Mouse (Mus musculus) CH12.LX (cell line): ENCODE measurements around the gene Ldb2. TPM values are rescaled to one million over a fixed set of nuclear protein-coding genes. Genes with fewer than 3 reads are reported as not detected.

Source experiments
- DNase-seq: peaks from one replicate; pipeline ENCODE4 v3.0.0-alpha.2; 2013; ENCODE audit errors: extremely low read depth
- H3K27ac ChIP-seq: 2 replicates; pipeline ENCODE4 v1.5.1; 2012; ENCODE audit warnings: low read depth, mild to moderate bottlenecking, control low read depth, moderate library complexity; ENCODE audit not compliant: insufficient read depth
- H3K27me3 ChIP-seq: replicated peaks from 2 replicates; pipeline ENCODE3; 2012; ENCODE audit warnings: inconsistent platforms
- H3K36me3 ChIP-seq, 2 experiments: replicated peaks in 1 of 2; 2 replicates each; pipeline versions ENCODE3 to v1.6.1; 2012; ENCODE audit warnings: inconsistent platforms in 1 of 2, low read length in 1 of 2, mild to moderate bottlenecking in 1 of 2, mixed read lengths in 1 of 2, moderate library complexity in 1 of 2; ENCODE audit not compliant: control insufficient read depth in 1 of 2, insufficient read depth in 1 of 2
- H3K4me1 ChIP-seq, 2 experiments: 2 replicates each; pipeline ENCODE4 v1.6.1; 2012; ENCODE audit warnings: inconsistent platforms in 1 of 2, moderate library complexity in 1 of 2; ENCODE audit not compliant: insufficient read depth in 2 of 2, control insufficient read depth in 1 of 2
- H3K4me2 ChIP-seq: 2 replicates; pipeline ENCODE4 v1.6.1; 2012; ENCODE audit warnings: low read depth, mild to moderate bottlenecking, control low read depth; ENCODE audit not compliant: poor library complexity, insufficient read depth, severe bottlenecking
- H3K4me3 ChIP-seq, 3 experiments: fragments of 150-350 bp in 1 of 3; sonication (generic) in 1 of 3; replicated peaks in 1 of 3; 2 replicates each; pipeline versions ENCODE3 to v1.5.1; 2011 to 2012; ENCODE audit warnings: low read depth in 2 of 3, low read length in 2 of 3, mild to moderate bottlenecking in 2 of 3, moderate library complexity in 2 of 3, control low read depth in 1 of 3, improper control_type of control experiment in 1 of 3, inconsistent platforms in 1 of 3, mixed read lengths in 1 of 3; ENCODE audit not compliant: poor library complexity in 1 of 3
- H3K79me2 ChIP-seq: replicated peaks from 2 replicates; pipeline ENCODE4 v1.6.1; 2012; ENCODE audit warnings: mild to moderate bottlenecking, moderate library complexity; ENCODE audit not compliant: control insufficient read depth, poor library complexity, insufficient read depth, severe bottlenecking; ENCODE audit errors: extremely low read depth
- H3K9ac ChIP-seq: 2 replicates; pipeline ENCODE4 v1.6.1; 2012; ENCODE audit warnings: low read depth, mild to moderate bottlenecking, control low read depth, moderate library complexity; ENCODE audit not compliant: insufficient read depth
- H3K9me3 ChIP-seq: replicated peaks from 2 replicates; pipeline ENCODE3; 2012; ENCODE audit warnings: low read length, inconsistent platforms, mixed read lengths
- BHLHE40 ChIP-seq: IDR thresholded peaks from 2 replicates; pipeline ENCODE4 v1.6.1; 2011; ENCODE audit warnings: mild to moderate bottlenecking, low read depth, low read length, improper control_type of control experiment
- CTCF ChIP-seq, 2 experiments: IDR thresholded peaks in 1 of 2; conservative IDR thresholded peaks in 1 of 2; 2 replicates each; pipeline ENCODE4 v1.5.1; 2011 to 2012; ENCODE audit warnings: low read depth in 2 of 2, low read length in 2 of 2, improper control_type of control experiment in 1 of 2, inconsistent platforms in 1 of 2, mild to moderate bottlenecking in 1 of 2, moderate library complexity in 1 of 2
- E2F4 ChIP-seq: IDR thresholded peaks from 2 replicates; pipeline ENCODE4 v1.6.1; 2011; ENCODE audit warnings: low read depth, low read length, improper control_type of control experiment; ENCODE audit not compliant: insufficient replicate concordance
- GABPA ChIP-seq: IDR thresholded peaks from 2 replicates; pipeline ENCODE4 v1.6.1; 2012; ENCODE audit warnings: low read depth, low read length, improper control_type of control experiment, inconsistent platforms; ENCODE audit not compliant: insufficient replicate concordance
- HCFC1 ChIP-seq: IDR thresholded peaks from 2 replicates; pipeline ENCODE4 v1.6.1; 2012; ENCODE audit warnings: low read depth, mild to moderate bottlenecking, inconsistent platforms, low read length, improper control_type of control experiment
- IRF4 ChIP-seq: IDR thresholded peaks from 2 replicates; pipeline ENCODE4 v1.6.1; 2014; ENCODE audit warnings: low read depth, mild to moderate bottlenecking, inconsistent platforms, low read length, improper control_type of control experiment
- JUN ChIP-seq: IDR thresholded peaks from 2 replicates; pipeline ENCODE4 v1.6.1; 2011; ENCODE audit warnings: low read depth, mild to moderate bottlenecking, low read length, improper control_type of control experiment, moderate library complexity; ENCODE audit not compliant: insufficient read depth
- MAX ChIP-seq: IDR thresholded peaks from 2 replicates; pipeline ENCODE4 v1.6.1; 2011; ENCODE audit warnings: low read length, improper control_type of control experiment
- MAZ ChIP-seq: IDR thresholded peaks from 2 replicates; pipeline ENCODE4 v1.6.1; 2012; ENCODE audit warnings: low read depth, mild to moderate bottlenecking, inconsistent platforms, low read length, improper control_type of control experiment, moderate library complexity
- MEF2A ChIP-seq: IDR thresholded peaks from 2 replicates; pipeline ENCODE4 v1.6.1; 2014; ENCODE audit warnings: low read depth, mild to moderate bottlenecking, inconsistent platforms, low read length, improper control_type of control experiment, borderline replicate concordance
- MXI1 ChIP-seq: IDR thresholded peaks from 2 replicates; pipeline ENCODE4 v1.6.1; 2011; ENCODE audit warnings: mild to moderate bottlenecking, low read depth, low read length, improper control_type of control experiment
- MYC ChIP-seq: IDR thresholded peaks from 2 replicates; pipeline ENCODE4 v1.6.1; 2011; ENCODE audit warnings: low read depth, mild to moderate bottlenecking, improper control_type of control experiment, low read length
- NELFE ChIP-seq: IDR thresholded peaks from 2 replicates; pipeline ENCODE4 v1.6.1; 2011; ENCODE audit warnings: low read depth, low read length, improper control_type of control experiment
- NRF1 ChIP-seq: IDR thresholded peaks from 2 replicates; pipeline ENCODE4 v1.6.1; 2014; ENCODE audit warnings: low read depth, mild to moderate bottlenecking, inconsistent platforms, low read length, improper control_type of control experiment, moderate library complexity
- POLR2A ChIP-seq: IDR thresholded peaks from 2 replicates; pipeline ENCODE4 v1.6.1; 2011; ENCODE audit warnings: low read depth, mild to moderate bottlenecking, improper control_type of control experiment, low read length
- POLR2AphosphoS2 ChIP-seq: IDR thresholded peaks from 2 replicates; pipeline ENCODE4 v1.6.1; 2011; ENCODE audit warnings: low read depth, low read length, improper control_type of control experiment
- SMC3 ChIP-seq: IDR thresholded peaks from 2 replicates; pipeline ENCODE4 v1.6.1; 2011; ENCODE audit warnings: low read depth, low read length, improper control_type of control experiment
- TBP ChIP-seq: conservative IDR thresholded peaks from 2 replicates; pipeline ENCODE4 v1.6.1; 2011; ENCODE audit warnings: low read depth, low read length, improper control_type of control experiment
- TCF12 ChIP-seq: IDR thresholded peaks from 2 replicates; pipeline ENCODE4 v1.6.1; 2014; ENCODE audit warnings: low read depth, mild to moderate bottlenecking, inconsistent platforms, low read length, improper control_type of control experiment
- UBTF ChIP-seq: IDR thresholded peaks from 2 replicates; pipeline ENCODE4 v1.6.1; 2012; ENCODE audit warnings: low read depth, mild to moderate bottlenecking, inconsistent platforms, low read length, improper control_type of control experiment, moderate library complexity
- USF1 ChIP-seq: IDR thresholded peaks from 2 replicates; pipeline ENCODE4 v1.6.1; 2014; ENCODE audit warnings: low read depth, mild to moderate bottlenecking, inconsistent platforms, low read length, improper control_type of control experiment
- ZC3H11A ChIP-seq: IDR thresholded peaks from 2 replicates; pipeline ENCODE4 v1.6.1; 2012; ENCODE audit warnings: low read depth, mild to moderate bottlenecking, inconsistent platforms, low read length, improper control_type of control experiment
- ZKSCAN1 ChIP-seq: IDR thresholded peaks from 2 replicates; pipeline ENCODE4 v1.6.1; 2012; ENCODE audit warnings: low read depth, inconsistent platforms, low read length, improper control_type of control experiment, borderline replicate concordance
- ZMIZ1 ChIP-seq: IDR thresholded peaks from 2 replicates; pipeline ENCODE4 v1.6.1; 2012; ENCODE audit warnings: low read depth, mild to moderate bottlenecking, inconsistent platforms, low read length, improper control_type of control experiment
- ZNF384 ChIP-seq: IDR thresholded peaks from 2 replicates; pipeline ENCODE4 v1.6.1; 2012; ENCODE audit warnings: low read depth, low read length, improper control_type of control experiment, inconsistent platforms
- dilution Hi-C: fragments of 300-500 bp; cut with MboI; formaldehyde crosslinking; loops from 2 replicates; pipeline ENCODE4 v1.14.3; 2020; ENCODE audit warnings: low sequenced_read_pairs; ENCODE audit not compliant: extremely low pct_unique_long_range_greater_than_20kb, extremely low pct_ligation_motif_present
- in situ Hi-C: fragments of 300-500 bp; cut with MboI; formaldehyde crosslinking; loops from 3 replicates; pipeline ENCODE4 v1.14.3; 2019; ENCODE audit warnings: low sequenced_read_pairs, low pct_ligation_motif_present, low pct_unique_long_range_greater_than_20kb, mixed read lengths
- polyA plus RNA-seq: library from polyadenylated mRNA; unstranded; fragments of >175 nt; gene quantifications from 2 replicates; pipeline ENCODE4 v1.2.1, GENCODE M21; 2012; ENCODE audit warnings: low read depth; ENCODE audit not compliant: insufficient read length
- total RNA-seq, 2 experiments: library from RNA; depleted of rRNA; stranded (reverse); fragments of 300-350 nt in 1 of 2; fragments of >200 nt in 1 of 2; gene quantifications; 2 replicates each; pipeline ENCODE4 v1.2.3; 2012 to 2014

The Ldb2 gene
- total and polyA plus RNA-seq, 3 experiments = not detected

DNA sequence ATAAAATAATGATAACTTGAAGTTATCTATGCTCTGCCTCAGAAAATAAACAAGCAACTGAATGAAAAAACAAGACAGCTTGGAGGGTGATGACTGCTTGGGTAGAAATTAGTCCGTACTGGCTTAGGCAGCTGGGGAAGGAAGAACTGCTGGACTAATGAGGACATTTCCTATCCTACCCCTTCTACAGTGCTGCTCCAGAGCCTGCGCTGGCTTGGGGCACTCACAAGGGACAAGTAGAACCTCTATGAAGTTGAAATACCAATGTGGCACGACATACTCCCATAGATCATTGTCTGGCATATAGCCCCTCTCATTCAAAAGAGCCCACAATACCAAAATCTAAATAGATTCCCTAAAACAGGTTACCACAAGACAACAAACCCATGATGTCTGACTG is 131.6 kb downstream of the Ldb2 start:
- Histone ChIP-seq H3K36me3 (no peaks in the 10 kb centered on the region), H3K4me2 (peak overlapping the region; percentile 25), H3K9me3 (no peaks in the 10 kb centered on the region), H3K4me1 (no peaks in the 10 kb centered on the region), H3K27me3 (no peaks in the 10 kb centered on the region), H3K4me3 (no peak overlapping the region), H3K79me2 (no peaks in the 10 kb centered on the region), H3K9ac (no peak overlapping the region), H3K27ac (no peak overlapping the region)
- no peak for TF ChIP-seq POLR2A
- no peak for TF ChIP-seq JUN
- no peak for TF ChIP-seq E2F4
- no peak for TF ChIP-seq ZMIZ1
- TF ChIP-seq POLR2AphosphoS2 = no peak
- TF ChIP-seq ZC3H11A = no peak
- TF ChIP-seq IRF4 = no peak
- TF ChIP-seq TBP = no peak
- TF ChIP-seq ZKSCAN1 = no peak
- TF ChIP-seq UBTF = no peak
- TF ChIP-seq MAZ = no peak
- TF ChIP-seq MYC = no peak
- no peak for TF ChIP-seq MXI1
- TF ChIP-seq NELFE = no peak
- no peak for TF ChIP-seq HCFC1
- no peak for TF ChIP-seq USF1
- TF ChIP-seq GABPA = no peak
- TF ChIP-seq TCF12 = no peak
- no peak for TF ChIP-seq NRF1
- TF ChIP-seq MEF2A = no peak
- dilution Hi-C loops = no loop called here
- in situ Hi-C loops = no loop called here
- no peak for DNase-seq

DNA sequence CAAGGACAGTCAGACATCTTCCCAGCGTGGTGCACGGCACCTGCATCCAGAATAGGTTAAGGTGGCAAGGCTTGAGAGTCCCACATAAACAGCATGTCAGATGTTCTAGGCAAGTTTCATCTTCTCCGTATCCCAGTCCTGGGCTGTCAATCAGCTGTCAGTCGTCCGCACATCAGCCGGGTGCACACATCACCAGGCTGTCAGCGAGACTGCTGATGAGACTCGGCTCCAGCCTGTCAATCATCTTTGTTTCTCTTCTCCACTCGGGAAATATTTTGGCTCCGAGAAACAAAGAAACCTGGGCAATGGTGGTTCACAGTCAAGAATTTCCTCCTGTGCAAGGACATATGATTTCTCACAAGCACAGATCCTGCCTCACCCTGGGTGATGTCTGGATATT is 132.1 kb downstream of the Ldb2 start:
- H3K9me3 ChIP-seq = no peaks in the 10 kb centered on the region
- in situ Hi-C loops = no loop called here
- H3K79me2 ChIP-seq = no peaks in the 10 kb centered on the region
- H3K27me3 ChIP-seq = no peaks in the 10 kb centered on the region
- dilution Hi-C loops = no loop called here
- H3K36me3 ChIP-seq = no peaks in the 10 kb centered on the region
- H3K4me1 ChIP-seq = no peaks in the 10 kb centered on the region
- no peak overlapping the region for H3K9ac ChIP-seq
- no peak overlapping the region for H3K4me2 ChIP-seq
- DNase-seq = no peak
- TF ChIP-seq TBP (no peak), GABPA (no peak), CTCF (conservative IDR thresholded peaks at IDR 0.05 in 1 of 2, IDR thresholded peaks at IDR 0.05 in 1 of 2; ENCODE audit: low read depth in 2 of 2, low read length in 2 of 2) (no peak), POLR2AphosphoS2 (no peak), MXI1 (no peak), SMC3 (no peak), NELFE (no peak), MAX (no peak), ZNF384 (no peak), MEF2A (no peak), BHLHE40 (no peak), UBTF (no peak)
- H3K27ac ChIP-seq = no peak overlapping the region
- no peak overlapping the region for H3K4me3 ChIP-seq
